20 mouse cellular contexts compared by ENCODE assay signal in genomic region chr7:46315692-46316091, GRCm38 (mm10).
DNase-seq lines count a peak whose midpoint lies in the region; ATAC-seq lines count a peak whose summit lies in the region.
"Had no signal": no experiment of that assay in that cellular context is flagged by ENCODE, and none has a peak within 500 bp of the region (broad histone marks: within the 10 kb centered on the region; RNA-seq: fewer than 3 reads in every experiment).

No protein-coding gene starts in this region.

- H3K9ac ChIP-seq in embryonic facial prominence, embryonic 14.5 days (ENCODE audit: low read depth, low read length) = no peak overlapping the region
- H3K9ac ChIP-seq: embryonic facial prominence, embryonic 13.5 days; liver, embryonic 12.5 days; lung, embryonic 14.5 days; neural tube, embryonic 13.5 days had no signal

- H3K9me3 ChIP-seq in embryonic facial prominence, embryonic 14.5 days (ENCODE audit: control insufficient read depth, low read length) = no peaks in the 10 kb centered on the region
- H3K9me3 ChIP-seq: embryonic facial prominence, embryonic 13.5 days; liver, embryonic 12.5 days; neural tube, embryonic 13.5 days had no signal

- intact Hi-C loops in heart, postnatal 36 days (cut with DNase I) = no loop called here

- no peaks in the 10 kb centered on the region; the same call in 1 of the 2 replicates for H3K4me1 ChIP-seq in embryonic facial prominence, embryonic 14.5 days (ENCODE audit: control insufficient read depth, insufficient read depth, low read length)
- H3K4me1 ChIP-seq: liver, embryonic 12.5 days had no signal

- no peak overlapping the region for H3K4me3 ChIP-seq in embryonic facial prominence, embryonic 14.5 days (ENCODE audit: low read depth, low read length)
- H3K4me3 ChIP-seq: embryonic facial prominence, embryonic 13.5 days; heart, adult 2 months; liver, embryonic 12.5 days; neural tube, embryonic 13.5 days had no signal

- no peak for ATAC-seq in embryonic facial prominence, embryonic 14.5 days (ENCODE audit: low read depth)
- ATAC-seq: forebrain, embryonic 16.5 days; hindbrain, postnatal 0 days; liver, embryonic 12.5 days had no signal

- H3K27me3 ChIP-seq in embryonic facial prominence, embryonic 14.5 days (replicated peaks; ENCODE audit: control insufficient read depth, insufficient read depth, low read length) = no peaks in the 10 kb centered on the region
- H3K27me3 ChIP-seq: embryonic facial prominence, embryonic 13.5 days; liver, embryonic 12.5 days; neural tube, embryonic 13.5 days had no signal

- H3K36me3 ChIP-seq in embryonic facial prominence, embryonic 14.5 days (ENCODE audit: control insufficient read depth, insufficient read depth, low read length) = no peaks in the 10 kb centered on the region
- H3K36me3 ChIP-seq: embryonic facial prominence, embryonic 13.5 days; liver, embryonic 12.5 days; neural tube, embryonic 13.5 days had no signal

- no peak overlapping the region for H3K4me2 ChIP-seq in embryonic facial prominence, embryonic 14.5 days (ENCODE audit: low read depth, low read length)
- H3K4me2 ChIP-seq: embryonic facial prominence, embryonic 13.5 days; liver, embryonic 12.5 days; lung, embryonic 14.5 days; midbrain, embryonic 11.5 days; neural tube, embryonic 13.5 days had no signal

- 60% methylated on average over 4 of the region's 4 CpGs for whole genome bisulfite sequencing in embryonic facial prominence, embryonic 14.5 days

- peak overlapping the region; percentile 48; the same call in 1 of the 2 replicates for H3K27ac ChIP-seq in embryonic facial prominence, embryonic 14.5 days (replicated peaks; ENCODE audit: low read depth, low read length)
- H3K27ac ChIP-seq: embryonic facial prominence, embryonic 13.5 days; heart, adult 2 months; hindbrain, postnatal 0 days; liver, embryonic 12.5 days; macrophage; neural tube, embryonic 13.5 days; stomach, postnatal 0 days had no signal

- peak; percentile 6 for DNase-seq in layer of hippocampus, adult 11-12 months (ENCODE audit: low spot score)
- no peak for DNase-seq in layer of hippocampus, postnatal 25 days (ENCODE audit: extremely low spot score in 1 of 2, low spot score in 1 of 2)
- peak; percentile 24 for DNase-seq in cerebellum, adult 9-10 months
- peak; percentile 12 for DNase-seq in embryonic facial prominence, embryonic 14.5 days (ENCODE audit: low spot score)
- peak; percentile 72 for DNase-seq in gastrocnemius, postnatal 25 days
- DNase-seq in spleen, postnatal 10 days (ENCODE audit: low spot score in 2 of 2) = no peak
- no peak for DNase-seq in ovary, postnatal 14 days (ENCODE audit: low spot score)
- DNase-seq in heart, postnatal 36 days = no peak
- DNase-seq: adrenal gland, postnatal 14 days; heart, adult 2 months; kidney, adult 11 months; lung, embryonic 14.5 days had no signal

Comparison
In these comparisons a context has a peak if more than half of its experiments do, and no peak if none do; other contexts are left out.
1. DNase-seq: peak in layer of hippocampus, adult 11-12 months (single experiment), cerebellum, adult 9-10 months (single experiment), embryonic facial prominence, embryonic 14.5 days (single experiment) and gastrocnemius, postnatal 25 days (single experiment); none in layer of hippocampus, postnatal 25 days (0 of 2), spleen, postnatal 10 days (0 of 2), ovary, postnatal 14 days (single experiment) and heart, postnatal 36 days (0 of 2).